In the genomic region with DNA sequence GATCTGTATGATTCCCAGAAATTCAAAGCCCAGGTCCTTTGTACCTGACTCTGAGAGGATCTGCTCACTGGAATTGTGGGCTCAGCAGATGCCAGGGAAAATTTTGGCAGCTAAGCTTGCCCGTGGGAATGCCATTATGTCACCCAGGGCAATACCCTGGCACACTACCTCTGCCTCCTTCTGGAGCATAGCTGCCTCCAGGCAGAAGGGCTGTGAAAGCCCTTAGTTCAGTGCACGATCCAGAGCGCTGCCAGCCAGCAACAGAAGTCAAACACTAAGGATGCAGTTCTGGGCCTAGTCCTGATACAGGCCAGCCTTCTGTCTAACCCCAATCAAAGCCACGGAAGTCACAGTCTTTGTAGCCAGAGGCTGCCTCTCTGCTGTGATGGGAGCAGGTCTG, we compare ENCODE assay signal across 14 mouse cellular contexts. TPM values are rescaled to one million over a fixed set of nuclear protein-coding genes. Genes with fewer than 3 reads are reported as not detected.
DNase-seq lines count a peak whose midpoint lies in the region; ATAC-seq lines count a peak whose summit lies in the region.
"Had no signal": no experiment of that assay in that cellular context is flagged by ENCODE, and none has a peak within 500 bp of the region (broad histone marks: within the 10 kb centered on the region; RNA-seq: fewer than 3 reads in every experiment).

No protein-coding gene starts in this region.

- no peak overlapping the region for H3K4me2 ChIP-seq in hindbrain, embryonic 11.5 days (replicated peaks; ENCODE audit: low read depth, low read length)
- H3K4me2 ChIP-seq in neural tube, embryonic 13.5 days: no peak overlapping the region
- H3K4me2 ChIP-seq in neural tube, embryonic 14.5 days (ENCODE audit: low read depth, low read length): no peak overlapping the region
- H3K4me2 ChIP-seq: liver, embryonic 12.5 days had no signal

- H3K9me3 ChIP-seq in hindbrain, embryonic 10.5 days: no peaks in the 10 kb centered on the region
- H3K9me3 ChIP-seq in hindbrain, embryonic 11.5 days (ENCODE audit: control insufficient read depth, low read length): no peaks in the 10 kb centered on the region
- 0 out of 2 replicates have a peak, but pooled peaks cover 6% of the 10 kb centered on the region for H3K9me3 ChIP-seq in neural tube, embryonic 13.5 days
- H3K9me3 ChIP-seq in neural tube, embryonic 14.5 days (ENCODE audit: control insufficient read depth, low read length): no peaks in the 10 kb centered on the region
- H3K9me3 ChIP-seq: liver, embryonic 12.5 days had no signal

- H3K27ac ChIP-seq in hindbrain, embryonic 10.5 days: peak overlapping the region; percentile 31; the same call in 1 of the 2 replicates
- no peak overlapping the region for H3K27ac ChIP-seq in hindbrain, embryonic 11.5 days (ENCODE audit: low read depth, low read length)
- H3K27ac ChIP-seq in neural tube, embryonic 13.5 days (replicated peaks): peak overlapping the region; percentile 25
- H3K27ac ChIP-seq in neural tube, embryonic 14.5 days (ENCODE audit: low read depth, low read length): peak overlapping the region; percentile 22; the same call in 1 of the 2 replicates
- H3K27ac ChIP-seq: liver, embryonic 12.5 days had no signal

- no peak overlapping the region for H3K9ac ChIP-seq in hindbrain, embryonic 11.5 days (ENCODE audit: low read depth, low read length)
- peak overlapping the region; percentile 1; the same call in 1 of the 2 replicates for H3K9ac ChIP-seq in neural tube, embryonic 13.5 days
- H3K9ac ChIP-seq in neural tube, embryonic 14.5 days (replicated peaks; ENCODE audit: low read depth, low read length): no peak overlapping the region
- H3K9ac ChIP-seq: liver, embryonic 12.5 days had no signal

- H3K36me3 ChIP-seq in hindbrain, embryonic 10.5 days: no peaks in the 10 kb centered on the region
- H3K36me3 ChIP-seq in hindbrain, embryonic 11.5 days (ENCODE audit: control insufficient read depth, insufficient read depth, low read length): no peaks in the 10 kb centered on the region
- H3K36me3 ChIP-seq in neural tube, embryonic 13.5 days: no peaks in the 10 kb centered on the region
- no peaks in the 10 kb centered on the region for H3K36me3 ChIP-seq in neural tube, embryonic 14.5 days (ENCODE audit: control insufficient read depth, insufficient read depth, low read length)
- H3K36me3 ChIP-seq: liver, embryonic 12.5 days had no signal

- no peak for ATAC-seq in hindbrain, embryonic 11.5 days (ENCODE audit: low FRiP score)
- ATAC-seq in neural tube, embryonic 13.5 days (ENCODE audit: low read depth): peak; percentile 72; the same call in 1 of the 2 replicates
- ATAC-seq in neural tube, embryonic 14.5 days (ENCODE audit: low read depth): peak; percentile 63; the same call in 1 of the 2 replicates
- ATAC-seq: liver, embryonic 12.5 days had no signal

- H3K27me3 ChIP-seq in hindbrain, embryonic 10.5 days (ENCODE audit: insufficient read depth, poor library complexity, severe bottlenecking): no peaks in the 10 kb centered on the region
- no peaks in the 10 kb centered on the region for H3K27me3 ChIP-seq in hindbrain, embryonic 11.5 days (ENCODE audit: control insufficient read depth, insufficient read depth, low read length)
- H3K27me3 ChIP-seq in neural tube, embryonic 13.5 days: no peaks in the 10 kb centered on the region
- no peaks in the 10 kb centered on the region for H3K27me3 ChIP-seq in neural tube, embryonic 14.5 days (ENCODE audit: control insufficient read depth, insufficient read depth, low read length)
- H3K27me3 ChIP-seq: liver, embryonic 12.5 days had no signal

- WGBS in hindbrain, embryonic 10.5 days: 80% methylated on average over 4 of the region's 4 CpGs
- 78% methylated on average over 4 of the region's 4 CpGs for WGBS in hindbrain, embryonic 11.5 days
- 59% methylated on average over 4 of the region's 4 CpGs for WGBS in neural tube, embryonic 13.5 days
- 53% methylated on average over 4 of the region's 4 CpGs for WGBS in neural tube, embryonic 14.5 days

- no peak for DNase-seq in hindbrain, embryonic 10.5 days (ENCODE audit: low spot score)
- DNase-seq in hindbrain, embryonic 11.5 days (ENCODE audit: low spot score): no peak
- no peak for DNase-seq in neural tube, embryonic 10.5 days (ENCODE audit: extremely low spot score, low spot score)
- peak; percentile 70 to 72 for DNase-seq in cerebellum, postnatal 36 days
- no peak for DNase-seq in thymus, postnatal 10 days (ENCODE audit: low spot score in 2 of 2)
- no peak for DNase-seq in left cerebral cortex, adult 8-10 months (ENCODE audit: low spot score in 2 of 2)
- DNase-seq: adrenal gland, adult 8-10 months; kidney, postnatal 25 days; thymus, postnatal 4 days had no signal

- H3K4me3 ChIP-seq in hindbrain, embryonic 10.5 days: no peak overlapping the region
- no peak overlapping the region for H3K4me3 ChIP-seq in hindbrain, embryonic 11.5 days (ENCODE audit: low read depth, low read length)
- H3K4me3 ChIP-seq in neural tube, embryonic 13.5 days: no peak overlapping the region
- no peak overlapping the region for H3K4me3 ChIP-seq in neural tube, embryonic 14.5 days (ENCODE audit: low read depth, low read length)
- H3K4me3 ChIP-seq: liver, embryonic 12.5 days had no signal

- H3K4me1 ChIP-seq in hindbrain, embryonic 10.5 days (replicated peaks): peaks cover 20% of the 10 kb centered on the region
- H3K4me1 ChIP-seq in hindbrain, embryonic 11.5 days (replicated peaks; ENCODE audit: control insufficient read depth, insufficient read depth, low read length): no peaks in the 10 kb centered on the region
- H3K4me1 ChIP-seq in neural tube, embryonic 13.5 days (replicated peaks): peaks cover 22% of the 10 kb centered on the region
- peaks cover 7% of the 10 kb centered on the region; the same call in 1 of the 2 replicates for H3K4me1 ChIP-seq in neural tube, embryonic 14.5 days (ENCODE audit: control insufficient read depth, insufficient read depth, low read length)
- H3K4me1 ChIP-seq: liver, embryonic 12.5 days had no signal

RNA-seq across cellular contexts. Expression of a gene that starts 36.2 kb away (rescaled TPM):
- not detected in 2 replicates for polyA plus RNA-seq in hindbrain, embryonic 10.5 days (2016; fragmentation: Nextera tagmentation; extraction: Ambion mirVana)
- polyA plus RNA-seq in hindbrain, embryonic 11.5 days (2014; fragmentation: Nextera tagmentation; extraction: Ambion mirVana): not detected in 2 replicates
- 0.43 TPM in 1 of 2 replicates, not detected in the other for polyA plus RNA-seq in neural tube, embryonic 13.5 days (2015; fragmentation: Nextera tagmentation; extraction: Ambion mirVana)
- 0.37 TPM in 1 of 2 replicates, not detected in the other for polyA plus RNA-seq in neural tube, embryonic 14.5 days (2014; fragmentation: Nextera tagmentation; extraction: Ambion mirVana)
- under 1 TPM in 2 of 4 experiments, not detected in 2; 0.38 to 0.39 TPM for total RNA-seq in left cerebral cortex, adult 8-10 months (2022)
- total RNA-seq: adrenal gland, adult 8-10 months; hematopoietic stem cell, adult 5-6 weeks had no signal
- polyA plus RNA-seq: gonadal fat pad, adult 2 months; liver, embryonic 12.5 days had no signal

RNA-seq across cellular contexts. Expression of a gene that starts 42.9 kb away (rescaled TPM):
- polyA plus RNA-seq in hindbrain, embryonic 10.5 days (2016; fragmentation: Nextera tagmentation; extraction: Ambion mirVana): 8.1 and 10.2 TPM in 2 replicates
- polyA plus RNA-seq in hindbrain, embryonic 11.5 days (2014; fragmentation: Nextera tagmentation; extraction: Ambion mirVana): 6.7 and 9.1 TPM in 2 replicates
- 6.9 and 8.1 TPM in 2 replicates for polyA plus RNA-seq in neural tube, embryonic 13.5 days (2015; fragmentation: Nextera tagmentation; extraction: Ambion mirVana)
- 8.7 and 9.4 TPM in 2 replicates for polyA plus RNA-seq in neural tube, embryonic 14.5 days (2014; fragmentation: Nextera tagmentation; extraction: Ambion mirVana)
- total RNA-seq in left cerebral cortex, adult 8-10 months (2022): 1 to 10 TPM; 2.4 to 4.2 (median 2.9) TPM
- total RNA-seq: hematopoietic stem cell, adult 5-6 weeks had no signal

Comparison
In these comparisons a context has a peak if more than half of its experiments do, and no peak if none do; other contexts are left out.
1. DNase-seq: peak in cerebellum, postnatal 36 days (2 of 2); none in hindbrain, embryonic 10.5 days (single experiment), hindbrain, embryonic 11.5 days (single experiment), neural tube, embryonic 10.5 days (single experiment), thymus, postnatal 10 days (0 of 2) and left cerebral cortex, adult 8-10 months (0 of 2).